Mouse (Mus musculus) 416B (cell line): Measurements from ENCODE around the gene Nim1k.

Experiments
- DNase-seq: peaks from one replicate; pipeline ENCODE4 v3.0.0; 2011; ENCODE audit warnings: low read depth

Gene Nim1k

GRCm38 (mm10) chr13:119755681-119756471 lies at the start of gene Nim1k:
Nim1k (minus strand) TSS chr13:119755882.
- DNase-seq: no peak

DNA sequence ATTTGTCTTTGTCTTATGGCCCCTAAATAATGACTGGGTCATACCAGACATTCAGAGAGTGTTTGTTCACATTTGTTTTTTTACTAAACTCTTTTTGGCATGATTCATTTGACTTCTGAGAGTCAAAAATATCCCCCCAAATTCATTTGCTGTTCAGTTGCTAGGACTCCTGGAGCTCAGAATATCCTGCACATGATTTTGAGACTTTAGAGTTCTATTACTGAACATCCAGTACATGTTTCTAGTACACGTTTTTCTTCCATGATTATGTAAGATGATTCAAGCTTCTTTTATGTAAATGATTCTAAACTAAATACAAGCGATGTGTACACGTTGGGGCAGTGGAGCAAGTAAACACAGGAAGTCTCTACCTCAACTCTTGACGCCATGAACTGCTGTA lies 42.0 kb upstream of the Nim1k start:
- DNase-seq: no peak

DNA sequence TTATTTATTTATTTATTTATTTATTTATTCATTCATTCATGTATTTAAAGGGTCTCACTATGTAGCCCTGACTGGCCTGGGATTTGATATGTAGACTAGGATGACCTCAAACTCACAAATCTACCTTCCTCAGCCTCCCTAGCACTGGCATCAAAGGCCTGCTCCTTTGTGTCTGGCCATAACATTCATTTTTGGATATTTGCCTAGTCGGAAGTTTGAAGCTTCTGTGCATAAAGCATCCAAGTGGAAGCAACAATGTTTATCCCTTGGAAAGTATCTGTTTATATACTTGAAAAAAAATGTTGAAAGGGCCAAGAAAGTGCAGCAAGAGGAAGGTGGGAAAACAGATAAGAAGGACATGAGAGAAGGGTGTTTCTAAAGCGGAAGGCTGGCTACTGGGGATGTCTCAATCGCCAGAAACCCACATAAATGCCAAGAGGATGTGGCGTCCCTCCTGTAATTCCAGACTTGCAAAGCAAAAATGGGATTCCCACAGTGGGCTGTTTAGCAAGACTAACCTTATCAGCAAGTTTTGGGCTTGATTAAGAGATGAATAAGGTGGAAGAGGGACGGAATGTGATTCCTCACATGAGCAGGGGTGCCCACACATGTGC lies 37.2 kb upstream of the Nim1k start:
- peak; percentile 78 for DNase-seq

DNA sequence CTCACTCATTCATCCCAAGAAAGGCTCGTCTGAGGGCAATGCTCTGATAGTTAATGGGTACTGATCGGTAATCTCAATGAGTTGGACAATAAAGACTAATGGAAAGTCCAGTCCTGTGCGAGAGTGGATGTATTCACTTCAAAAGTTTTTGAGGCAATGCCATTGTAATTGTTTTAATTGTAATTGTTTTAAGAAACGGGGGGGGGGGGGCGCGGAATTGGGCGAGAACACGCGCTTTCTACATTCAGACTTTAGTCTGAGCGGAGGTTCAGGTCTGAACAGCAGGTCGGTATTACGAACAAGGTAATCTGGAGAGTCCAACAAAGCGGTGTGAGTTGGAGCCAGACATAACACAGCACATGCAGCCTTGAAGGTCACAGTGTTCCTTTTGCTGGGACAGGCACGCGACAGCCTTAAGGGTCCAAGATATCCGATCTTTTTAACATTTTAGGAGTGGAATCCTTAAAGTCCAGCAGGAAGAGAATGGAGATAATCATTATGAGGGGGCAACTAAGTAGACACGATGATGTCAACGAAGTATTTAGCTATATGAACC lies 36.0 kb upstream of the Nim1k start:
- no peak for DNase-seq

DNA sequence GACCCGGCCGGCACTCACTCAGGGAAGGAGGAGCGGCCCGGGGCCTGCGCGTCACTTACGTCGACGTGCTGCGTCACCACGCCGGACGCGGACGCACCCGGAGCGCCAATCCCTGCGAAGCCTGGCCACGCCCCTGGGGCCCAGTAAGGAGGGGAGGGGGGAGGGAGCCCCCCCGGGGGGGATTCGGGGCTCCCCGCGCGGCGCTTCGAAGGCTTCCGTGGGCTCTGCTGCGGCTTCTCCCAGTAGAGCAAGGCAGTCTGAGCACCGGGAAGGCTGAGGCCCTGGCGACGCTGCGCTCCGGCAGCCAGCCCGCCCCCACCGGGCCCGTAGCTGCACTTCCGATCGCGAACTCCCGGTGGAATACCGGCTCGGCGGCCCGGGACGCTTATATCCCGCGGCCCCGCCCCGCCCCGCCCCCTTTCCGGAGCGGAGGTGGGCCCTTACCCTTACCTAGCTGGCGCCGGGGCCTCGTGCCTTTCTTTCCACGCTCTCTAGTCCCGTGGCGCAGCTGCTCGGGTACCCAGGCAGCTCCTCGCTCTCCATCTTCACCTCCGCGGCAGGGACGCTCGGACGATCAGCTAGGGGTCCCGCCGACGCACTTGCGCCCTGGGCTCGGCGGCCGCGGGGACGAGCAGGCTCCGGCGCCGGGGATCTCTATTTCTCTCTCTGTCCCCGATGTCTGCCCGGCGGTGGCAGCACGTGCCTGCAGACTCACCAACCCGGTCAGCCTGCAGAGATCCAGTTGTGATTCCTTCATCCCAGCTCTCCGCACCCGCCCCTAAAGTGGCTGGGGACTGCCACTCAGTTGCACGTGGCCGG lies 35.3 kb upstream of the Nim1k start, which contains the start of gene Zfp131:
Zfp131 (minus strand) TSS at position 129 of the 819 bp plus-strand sequence.
- DNase-seq: peak; percentile 95

- peak; percentile 76 for DNase-seq
Measured at GRCm38 (mm10) chr13:119789851-119790717, 34.4 kb upstream of the Nim1k start.

GRCm38 (mm10) chr13:119783581-119783980 lies 27.9 kb upstream of the Nim1k start:
- DNase-seq: peak; percentile 36

GRCm38 (mm10) chr13:119768541-119768940 lies 12.9 kb upstream of the Nim1k start:
- DNase-seq: no peak

- DNase-seq: no peak
Measured at GRCm38 (mm10) chr13:119766480-119766879, 10.8 kb upstream of the Nim1k start.

DNA sequence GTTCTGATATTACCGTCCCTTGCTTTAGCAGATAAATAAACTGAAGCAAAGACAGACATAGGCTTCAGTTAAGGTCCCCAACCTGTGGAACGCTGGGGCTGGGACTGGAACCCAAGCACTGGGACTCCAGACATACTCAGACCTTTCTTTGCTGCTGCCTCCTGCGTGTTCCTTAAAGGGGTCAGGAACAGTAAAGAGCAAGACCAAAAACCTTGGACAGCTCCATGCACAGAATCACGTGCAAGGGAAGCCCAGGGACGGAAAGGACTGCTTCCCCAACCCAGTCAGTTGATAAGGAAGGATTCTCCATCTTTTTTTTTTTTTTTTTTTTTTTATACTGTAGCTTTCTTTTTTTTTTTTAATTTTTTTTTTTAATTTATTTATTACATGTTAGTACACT lies 1.1 kb upstream of the Nim1k start:
- no peak for DNase-seq

GRCm38 (mm10) chr13:119755141-119755547 lies 538 bp downstream of the Nim1k start:
- no peak for DNase-seq

DNA sequence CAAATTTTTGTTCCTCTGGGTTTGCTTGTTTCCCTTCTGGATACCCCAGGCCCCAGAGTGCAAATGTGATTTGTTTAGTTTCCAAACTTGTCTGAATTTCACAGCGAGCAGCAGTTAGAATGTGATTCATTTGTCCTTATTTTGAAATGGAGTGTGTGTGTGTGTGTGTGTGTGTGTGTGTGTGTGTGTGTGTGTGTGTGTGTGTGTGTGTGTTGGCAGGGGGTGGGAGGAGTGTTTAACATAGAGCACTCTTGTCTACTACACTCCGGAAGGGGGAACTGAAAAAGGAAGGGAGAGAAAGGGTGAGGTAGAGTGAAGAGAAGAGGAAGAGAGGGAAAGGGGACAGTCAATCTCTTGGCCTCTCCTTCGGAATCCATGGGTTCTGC lies 1.1 kb downstream of the Nim1k start:
- no peak for DNase-seq

DNA sequence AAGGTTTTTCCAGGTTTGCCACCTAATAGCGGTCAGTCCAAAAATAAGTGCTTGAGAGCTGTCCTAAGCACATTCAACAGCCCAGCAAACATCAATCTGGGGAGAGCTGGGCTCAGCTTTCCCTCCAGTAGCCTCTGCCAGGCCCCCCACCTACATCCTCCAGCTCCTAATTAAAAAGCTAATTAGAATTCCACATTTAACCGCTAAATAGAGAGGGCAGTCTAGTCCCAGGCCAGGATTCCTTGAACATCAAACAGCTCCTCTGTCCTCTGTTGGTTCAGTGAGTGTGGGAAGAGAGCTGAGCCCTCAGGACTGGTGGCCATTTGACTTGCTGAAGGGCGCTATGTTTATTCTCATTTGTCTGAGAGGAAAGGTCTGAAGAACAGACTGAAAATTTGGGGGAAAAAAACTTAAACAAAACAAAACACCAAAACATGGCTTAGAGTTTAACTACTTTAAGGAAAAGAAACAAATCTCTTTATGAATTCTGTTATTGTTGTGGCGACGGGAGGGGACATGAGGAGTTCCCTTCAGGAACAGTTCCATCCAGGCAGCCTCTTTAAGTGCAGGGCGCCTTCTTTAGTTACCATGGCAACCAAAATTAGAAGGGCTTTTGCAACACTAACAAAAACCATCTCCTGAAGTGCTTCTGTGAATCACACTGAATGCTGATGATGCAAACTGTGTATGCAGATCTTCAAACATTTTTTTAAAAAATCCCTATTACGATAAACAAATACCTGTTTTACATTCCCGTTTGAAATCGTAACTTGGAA lies 1.6 kb downstream of the Nim1k start:
- no peak for DNase-seq

DNA sequence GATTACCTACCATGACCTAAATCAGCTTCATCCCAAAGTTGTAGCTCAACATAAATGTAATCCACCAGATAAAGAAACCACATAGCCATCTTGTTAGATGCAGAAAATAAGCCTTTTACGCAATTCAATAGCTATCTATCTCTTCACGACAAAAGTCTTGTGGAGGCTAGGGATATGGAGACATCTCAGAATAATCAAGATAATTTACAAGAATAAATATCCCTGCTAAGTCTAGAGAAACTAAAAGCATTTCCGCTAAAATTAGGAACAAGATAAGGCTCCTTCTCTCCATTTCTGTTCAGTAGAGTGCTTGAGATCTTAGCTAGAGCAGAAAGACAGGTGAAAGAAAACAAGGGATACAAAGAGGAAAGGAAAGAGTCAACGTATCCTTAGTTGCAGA lies 8.8 kb downstream of the Nim1k start:
- DNase-seq: no peak

DNA sequence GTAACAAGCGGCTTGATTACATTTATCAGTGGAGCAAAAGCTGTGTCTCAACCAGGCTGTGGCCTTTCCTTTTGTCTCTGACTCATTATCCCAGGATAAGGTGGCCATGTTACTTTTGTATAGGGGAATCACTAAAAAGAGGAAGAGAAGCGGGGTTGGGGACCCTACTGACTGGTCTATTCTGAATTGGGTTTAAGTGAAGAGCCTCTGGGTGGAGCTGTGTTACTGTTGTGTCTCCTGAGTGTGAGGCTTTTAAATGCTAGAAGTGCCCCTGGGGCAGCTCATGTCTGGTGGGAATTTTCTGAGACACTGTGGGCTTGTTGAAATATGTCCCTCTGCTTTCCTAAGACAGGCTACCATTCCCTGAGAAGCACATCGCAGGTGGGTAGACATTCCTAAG lies 12.2 kb downstream of the Nim1k start:
- DNase-seq: peak; percentile 65

GRCm38 (mm10) chr13:119742711-119743415 lies 12.8 kb downstream of the Nim1k start:
- peak; percentile 45 for DNase-seq

- no peak for DNase-seq
Measured at GRCm38 (mm10) chr13:119741390-119742237, 14.1 kb downstream of the Nim1k start.

GRCm38 (mm10) chr13:119731448-119731847 lies 24.2 kb downstream of the Nim1k start:
- no peak for DNase-seq

GRCm38 (mm10) chr13:119729406-119729805 lies 26.3 kb downstream of the Nim1k start:
- no peak for DNase-seq
